Mouse (Mus musculus): ENCODE measurements around the gene Det1. TPM values are rescaled to one million over a fixed set of nuclear protein-coding genes. Genes with fewer than 3 reads are reported as not detected.

The Det1 gene
- polyA plus RNA-seq, 1 experiment from 2014 or later: 23.5 TPM

- H3K36me3 ChIP-seq (ENCODE audit: control insufficient read depth, insufficient read depth, low read length): no peaks in the 10 kb centered on the region
- H3K9ac ChIP-seq (ENCODE audit: low read length): no peak overlapping the region
- H3K4me3 ChIP-seq (ENCODE audit: low read depth, low read length): no peak overlapping the region
- no peaks in the 10 kb centered on the region for H3K27me3 ChIP-seq (ENCODE audit: control insufficient read depth, insufficient read depth, low read length)
- no peaks in the 10 kb centered on the region for H3K9me3 ChIP-seq (ENCODE audit: control insufficient read depth, low read length)
- no peak overlapping the region for H3K4me2 ChIP-seq (ENCODE audit: low read depth, severe bottlenecking)
- ATAC-seq (ENCODE audit: insufficient number of reproducible peaks, low FRiP score, low TSS enrichment, low read depth) (no peak), DNase-seq (ENCODE audit: low spot score) (no peak)
- no peak overlapping the region for H3K27ac ChIP-seq (replicated peaks; ENCODE audit: low read depth, low read length)
- 76% methylated on average over 9 of the region's 9 CpGs for WGBS
- no peaks in the 10 kb centered on the region for H3K4me1 ChIP-seq (ENCODE audit: control insufficient read depth, insufficient read depth, low read length)
These were observed 47.1 kb downstream of the Det1 start for GRCm38 (mm10) chr7:78799730-78800496.

- Histone ChIP-seq H3K27ac (replicated peaks; ENCODE audit: low read depth, low read length) (no peak overlapping the region), H3K4me3 (ENCODE audit: low read depth, low read length) (no peak overlapping the region), H3K4me1 (ENCODE audit: control insufficient read depth, insufficient read depth, low read length) (no peaks in the 10 kb centered on the region), H3K9me3 (ENCODE audit: control insufficient read depth, low read length) (no peaks in the 10 kb centered on the region), H3K27me3 (ENCODE audit: control insufficient read depth, insufficient read depth, low read length) (no peaks in the 10 kb centered on the region), H3K4me2 (ENCODE audit: low read depth, severe bottlenecking) (no peak overlapping the region), H3K9ac (ENCODE audit: low read length) (no peak overlapping the region), H3K36me3 (ENCODE audit: control insufficient read depth, insufficient read depth, low read length) (no peaks in the 10 kb centered on the region)
- ATAC-seq (ENCODE audit: insufficient number of reproducible peaks, low FRiP score, low TSS enrichment, low read depth) (no peak), DNase-seq (ENCODE audit: low spot score) (no peak)
- 66% methylated on average over 8 of the region's 9 CpGs for WGBS
These were observed 49.1 kb downstream of the Det1 start for GRCm38 (mm10) chr7:78797843-78798455.

- Histone ChIP-seq H3K4me3 (ENCODE audit: low read depth, low read length) (no peak overlapping the region), H3K27me3 (ENCODE audit: control insufficient read depth, insufficient read depth, low read length) (no peaks in the 10 kb centered on the region), H3K4me1 (ENCODE audit: control insufficient read depth, insufficient read depth, low read length) (no peaks in the 10 kb centered on the region), H3K9ac (ENCODE audit: low read length) (no peak overlapping the region), H3K4me2 (ENCODE audit: low read depth, severe bottlenecking) (no peak overlapping the region), H3K36me3 (ENCODE audit: control insufficient read depth, insufficient read depth, low read length) (no peaks in the 10 kb centered on the region), H3K9me3 (ENCODE audit: control insufficient read depth, low read length) (no peaks in the 10 kb centered on the region), H3K27ac (replicated peaks; ENCODE audit: low read depth, low read length) (no peak overlapping the region)
- no peak for DNase-seq (ENCODE audit: low spot score)
- WGBS: 93% methylated on average over 3 of the region's 3 CpGs
- no peak for ATAC-seq (ENCODE audit: insufficient number of reproducible peaks, low FRiP score, low TSS enrichment, low read depth)
These were observed 50.4 kb downstream of the Det1 start for GRCm38 (mm10) chr7:78796624-78797023.

GRCm38 (mm10) chr7:78794571-78795092 is 52.4 kb downstream of the Det1 start:
- Histone ChIP-seq H3K27ac (replicated peaks; ENCODE audit: low read depth, low read length) (no peak overlapping the region), H3K9me3 (ENCODE audit: control insufficient read depth, low read length) (no peaks in the 10 kb centered on the region), H3K4me3 (ENCODE audit: low read depth, low read length) (no peak overlapping the region), H3K27me3 (ENCODE audit: control insufficient read depth, insufficient read depth, low read length) (no peaks in the 10 kb centered on the region), H3K9ac (ENCODE audit: low read length) (no peak overlapping the region), H3K4me1 (ENCODE audit: control insufficient read depth, insufficient read depth, low read length) (no peaks in the 10 kb centered on the region), H3K4me2 (ENCODE audit: low read depth, severe bottlenecking) (no peak overlapping the region), H3K36me3 (ENCODE audit: control insufficient read depth, insufficient read depth, low read length) (no peaks in the 10 kb centered on the region)
- DNase-seq (ENCODE audit: low spot score) (no peak), ATAC-seq (ENCODE audit: insufficient number of reproducible peaks, low FRiP score, low TSS enrichment, low read depth) (no peak)
- 81% methylated on average over 6 of the region's 6 CpGs for WGBS

- no peaks in the 10 kb centered on the region for H3K4me1 ChIP-seq (ENCODE audit: control insufficient read depth, insufficient read depth, low read length)
- H3K4me3 ChIP-seq (ENCODE audit: low read depth, low read length): no peak overlapping the region
- WGBS: 90% methylated on average over 13 of the region's 13 CpGs
- no peak overlapping the region for H3K9ac ChIP-seq (ENCODE audit: low read length)
- 0 out of 2 replicates have a peak, but pooled peaks cover 2% of the 10 kb centered on the region for H3K36me3 ChIP-seq (ENCODE audit: control insufficient read depth, insufficient read depth, low read length)
- ATAC-seq (ENCODE audit: insufficient number of reproducible peaks, low FRiP score, low TSS enrichment, low read depth): no peak
- DNase-seq (ENCODE audit: low spot score): no peak
- H3K9me3 ChIP-seq (ENCODE audit: control insufficient read depth, low read length): no peaks in the 10 kb centered on the region
- H3K27me3 ChIP-seq (ENCODE audit: control insufficient read depth, insufficient read depth, low read length): no peaks in the 10 kb centered on the region
- no peak overlapping the region for H3K27ac ChIP-seq (replicated peaks; ENCODE audit: low read depth, low read length)
- H3K4me2 ChIP-seq (ENCODE audit: low read depth, severe bottlenecking): no peak overlapping the region
These were observed 53.0 kb downstream of the Det1 start for GRCm38 (mm10) chr7:78793895-78794570.

- H3K9ac ChIP-seq (ENCODE audit: low read length): no peak overlapping the region
- WGBS: 86% methylated on average over 15 of the region's 15 CpGs
These were observed 55.5 kb downstream of the Det1 start for GRCm38 (mm10) chr7:78791359-78792222.

GRCm38 (mm10) chr7:78787793-78788380 is 59.2 kb downstream of the Det1 start:
- no peaks in the 10 kb centered on the region; the same call in 1 of the 2 replicates for H3K4me1 ChIP-seq (ENCODE audit: control insufficient read depth, insufficient read depth, low read length)
- H3K36me3 ChIP-seq (ENCODE audit: control insufficient read depth, insufficient read depth, low read length): peaks cover 4% of the 10 kb centered on the region; the same call in 1 of the 2 replicates
- no peaks in the 10 kb centered on the region for H3K27me3 ChIP-seq (ENCODE audit: control insufficient read depth, insufficient read depth, low read length)
- H3K9ac ChIP-seq (ENCODE audit: low read length): no peak overlapping the region
- no peak overlapping the region for H3K4me3 ChIP-seq (ENCODE audit: low read depth, low read length)
- H3K9me3 ChIP-seq (ENCODE audit: control insufficient read depth, low read length): no peaks in the 10 kb centered on the region
- ATAC-seq (ENCODE audit: insufficient number of reproducible peaks, low FRiP score, low TSS enrichment, low read depth): no peak
- no peak overlapping the region for H3K4me2 ChIP-seq (ENCODE audit: low read depth, severe bottlenecking)
- DNase-seq (ENCODE audit: low spot score): no peak
- no peak overlapping the region for H3K27ac ChIP-seq (replicated peaks; ENCODE audit: low read depth, low read length)
- WGBS: 90% methylated on average over 12 of the region's 12 CpGs

More at GRCm38 (mm10) chr7:78791359-78792222, 55.5 kb downstream of the Det1 start:
- ATAC-seq (ENCODE audit: insufficient number of reproducible peaks, low FRiP score, low TSS enrichment, low read depth) (0 out of 2 replicates have a peak, but pooled peaks have one; percentile 64), DNase-seq (ENCODE audit: low spot score) (peak; percentile 62)
- Histone ChIP-seq H3K27ac (replicated peaks; ENCODE audit: low read depth, low read length) (no peak overlapping the region), H3K4me2 (ENCODE audit: low read depth, severe bottlenecking) (no peak overlapping the region), H3K27me3 (ENCODE audit: control insufficient read depth, insufficient read depth, low read length) (no peaks in the 10 kb centered on the region), H3K36me3 (ENCODE audit: control insufficient read depth, insufficient read depth, low read length) (0 out of 2 replicates have a peak, but pooled peaks cover 2% of the 10 kb centered on the region), H3K4me3 (ENCODE audit: low read depth, low read length) (no peak overlapping the region), H3K4me1 (ENCODE audit: control insufficient read depth, insufficient read depth, low read length) (no peaks in the 10 kb centered on the region), H3K9me3 (ENCODE audit: control insufficient read depth, low read length) (no peaks in the 10 kb centered on the region)

Data from limb, embryonic 11.5 days (tissue).